Mouse (Mus musculus): ENCODE measurements around the gene Thrb.

Thrb gene

DNA sequence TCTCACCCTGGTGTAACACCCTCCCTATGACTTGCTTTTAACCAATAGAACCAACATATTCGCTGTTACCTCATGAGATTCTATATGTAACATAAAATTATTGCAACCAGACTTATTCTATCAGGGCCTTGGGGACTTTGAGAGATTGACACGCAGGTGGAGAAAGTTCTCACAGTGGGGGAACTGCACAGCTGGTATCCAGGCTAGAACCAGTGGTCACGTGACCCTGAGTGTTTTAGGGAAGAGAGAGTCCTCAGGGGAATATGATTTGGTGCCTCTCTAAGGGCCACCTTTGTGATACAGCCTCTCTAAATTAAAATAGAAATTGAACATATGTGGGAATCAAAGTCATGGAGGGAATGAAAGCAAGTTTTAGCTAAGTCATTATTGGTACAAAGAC is 371.9 kb downstream of the Thrb start:
- DNase-seq (ENCODE audit: low spot score): no peak

DNA sequence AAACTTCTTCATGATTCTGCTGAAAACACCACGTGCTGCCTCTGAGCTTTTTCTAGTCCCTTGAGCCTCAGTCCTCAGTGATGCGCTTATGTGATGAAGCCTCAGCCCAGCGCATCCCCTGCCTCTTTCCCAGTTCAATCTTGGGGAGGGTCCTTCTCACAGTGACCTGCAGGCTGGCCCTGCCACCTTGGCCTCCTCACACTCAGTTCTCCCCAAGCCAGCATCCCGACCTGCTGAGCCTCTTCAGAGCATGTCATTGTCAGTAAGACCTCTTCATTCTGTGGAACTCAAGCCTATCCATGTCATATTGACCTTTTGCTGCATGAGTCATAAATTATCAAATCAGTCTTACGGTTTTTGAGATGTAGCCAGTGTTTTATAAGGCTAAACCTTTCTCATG is 376.5 kb downstream of the Thrb start:
- DNase-seq (ENCODE audit: low spot score): no peak

DNA sequence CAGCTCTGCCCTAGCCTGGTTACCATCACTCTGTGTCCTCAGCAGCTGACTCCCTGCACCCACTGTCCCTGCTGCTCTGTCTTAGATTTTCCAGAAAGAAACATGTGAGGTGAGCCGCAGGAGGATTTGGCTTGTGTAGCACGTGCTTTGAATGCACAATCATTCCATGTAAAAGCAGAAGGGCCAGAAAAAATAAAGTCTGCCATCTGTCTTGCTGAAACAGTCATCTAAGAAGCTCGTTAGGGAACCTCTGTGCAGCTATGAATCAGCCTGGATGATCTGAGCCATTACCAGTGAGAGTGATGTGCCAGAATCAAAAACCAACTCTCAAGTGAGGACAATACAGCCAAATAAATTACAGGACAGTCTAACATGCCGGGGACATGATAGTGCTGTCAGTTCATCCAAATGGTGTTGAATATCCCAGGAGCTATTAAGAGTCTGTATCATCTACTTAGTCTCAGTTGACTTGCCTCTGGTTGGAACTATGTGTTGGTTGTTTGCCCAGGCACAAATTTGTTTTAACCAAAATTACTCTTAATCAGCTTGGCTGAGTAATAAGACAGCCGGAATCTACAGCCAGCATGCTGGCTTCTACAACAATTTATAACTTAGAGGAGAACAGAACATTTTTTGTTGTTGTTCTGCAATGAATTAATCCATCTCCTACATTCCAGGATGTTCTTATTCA is 402.2 kb downstream of the Thrb start:
- DNase-seq (ENCODE audit: low spot score): no peak

All from testis, postnatal 10 days (tissue).